Mouse (Mus musculus): ENCODE results near the gene Slc18a2. TPM values are rescaled to one million over a fixed set of nuclear protein-coding genes. Genes with fewer than 3 reads are reported as not detected.

Slc18a2 gene
- polyA plus RNA-seq (2015; fragmentation: Nextera tagmentation; extraction: Ambion mirVana) = 12.2 and 13.5 TPM in 2 replicates

- Histone ChIP-seq H3K4me3 (replicated peaks; ENCODE audit: low read length) (peak within 1 kb of the TSS; percentile 47), H3K36me3 (ENCODE audit: control insufficient read depth, insufficient read depth, low read length) (no peaks in the 10 kb centered on the region), H3K9me3 (replicated peaks; ENCODE audit: control insufficient read depth, low read length) (peaks cover 6% of the 10 kb centered on the region; the same call in 1 of the 2 replicates), H3K4me1 (ENCODE audit: control insufficient read depth, insufficient read depth, low read length) (no peaks in the 10 kb centered on the region), H3K27me3 (ENCODE audit: control insufficient read depth, insufficient read depth, low read length) (peaks cover 3% of the 10 kb centered on the region; the same call in 1 of the 2 replicates), H3K27ac (ENCODE audit: low read length) (no peak within 1 kb of the TSS), H3K9ac (ENCODE audit: low read length) (peak within 1 kb of the TSS; percentile 59), H3K4me2 (ENCODE audit: low read depth, low read length) (peak within 1 kb of the TSS; percentile 65)
- 1% methylated on average over 54 of the region's 55 CpGs for WGBS
- ATAC-seq (ENCODE audit: insufficient read depth, low FRiP score) = peak; percentile 77; the same call in 1 of the 2 replicates
Measured at GRCm38 (mm10) chr19:59260718-59261442, at the start of gene Slc18a2. Slc18a2 (plus strand) TSS chr19:59260896.

- 70% methylated on average over 3 of the region's 3 CpGs for WGBS
- H3K9me3 ChIP-seq (replicated peaks; ENCODE audit: control insufficient read depth, low read length) = no peaks in the 10 kb centered on the region
- H3K4me2 ChIP-seq (ENCODE audit: low read depth, low read length) = no peak overlapping the region
- H3K27me3 ChIP-seq (ENCODE audit: control insufficient read depth, insufficient read depth, low read length) = no peaks in the 10 kb centered on the region
- no peak overlapping the region for H3K27ac ChIP-seq (ENCODE audit: low read length)
- no peak overlapping the region for H3K9ac ChIP-seq (ENCODE audit: low read length)
- ATAC-seq (ENCODE audit: insufficient read depth, low FRiP score) = no peak
- H3K4me3 ChIP-seq (replicated peaks; ENCODE audit: low read length) = no peak overlapping the region
- no peaks in the 10 kb centered on the region; the same call in 1 of the 2 replicates for H3K4me1 ChIP-seq (ENCODE audit: control insufficient read depth, insufficient read depth, low read length)
- H3K36me3 ChIP-seq (ENCODE audit: control insufficient read depth, insufficient read depth, low read length) = no peaks in the 10 kb centered on the region
Measured at GRCm38 (mm10) chr19:59216891-59217290, 43.8 kb upstream of the Slc18a2 start.

GRCm38 (mm10) chr19:59218991-59219390, 41.7 kb upstream of the Slc18a2 start, which contains the start of gene Kcnk18:
Kcnk18 (plus strand) TSS chr19:59219214.
- Histone ChIP-seq H3K4me3 (replicated peaks; ENCODE audit: low read length) (no peak within 1 kb of the TSS), H3K4me2 (ENCODE audit: low read depth, low read length) (no peak within 1 kb of the TSS), H3K4me1 (ENCODE audit: control insufficient read depth, insufficient read depth, low read length) (no peaks in the 10 kb centered on the region; the same call in 1 of the 2 replicates), H3K27me3 (ENCODE audit: control insufficient read depth, insufficient read depth, low read length) (no peaks in the 10 kb centered on the region), H3K9me3 (replicated peaks; ENCODE audit: control insufficient read depth, low read length) (no peaks in the 10 kb centered on the region), H3K27ac (ENCODE audit: low read length) (no peak within 1 kb of the TSS), H3K36me3 (ENCODE audit: control insufficient read depth, insufficient read depth, low read length) (no peaks in the 10 kb centered on the region), H3K9ac (ENCODE audit: low read length) (no peak within 1 kb of the TSS)
- no peak for ATAC-seq (ENCODE audit: insufficient read depth, low FRiP score)
- 74% methylated on average over 8 of the region's 8 CpGs for WGBS

GRCm38 (mm10) chr19:59221131-59221530, 39.6 kb upstream of the Slc18a2 start:
- no peak overlapping the region for H3K4me3 ChIP-seq (replicated peaks; ENCODE audit: low read length)
- H3K36me3 ChIP-seq (ENCODE audit: control insufficient read depth, insufficient read depth, low read length) = no peaks in the 10 kb centered on the region
- H3K9ac ChIP-seq (ENCODE audit: low read length) = no peak overlapping the region
- no peak overlapping the region for H3K4me2 ChIP-seq (ENCODE audit: low read depth, low read length)
- no peak for ATAC-seq (ENCODE audit: insufficient read depth, low FRiP score)
- no peaks in the 10 kb centered on the region for H3K9me3 ChIP-seq (replicated peaks; ENCODE audit: control insufficient read depth, low read length)
- 62% methylated on average over 3 of the region's 3 CpGs for WGBS
- H3K27ac ChIP-seq (ENCODE audit: low read length) = no peak overlapping the region
- H3K27me3 ChIP-seq (ENCODE audit: control insufficient read depth, insufficient read depth, low read length) = no peaks in the 10 kb centered on the region
- no peaks in the 10 kb centered on the region; the same call in 1 of the 2 replicates for H3K4me1 ChIP-seq (ENCODE audit: control insufficient read depth, insufficient read depth, low read length)

- H3K4me1 ChIP-seq (ENCODE audit: control insufficient read depth, insufficient read depth, low read length) = no peaks in the 10 kb centered on the region
- ATAC-seq (ENCODE audit: insufficient read depth, low FRiP score) = no peak
- H3K27ac ChIP-seq (ENCODE audit: low read length) = no peak overlapping the region
- H3K36me3 ChIP-seq (ENCODE audit: control insufficient read depth, insufficient read depth, low read length) = no peaks in the 10 kb centered on the region
- WGBS = 63% methylated on average over 3 of the region's 3 CpGs
- no peak overlapping the region for H3K4me2 ChIP-seq (ENCODE audit: low read depth, low read length)
- no peaks in the 10 kb centered on the region for H3K9me3 ChIP-seq (replicated peaks; ENCODE audit: control insufficient read depth, low read length)
- no peak overlapping the region for H3K4me3 ChIP-seq (replicated peaks; ENCODE audit: low read length)
- no peak overlapping the region for H3K9ac ChIP-seq (ENCODE audit: low read length)
- H3K27me3 ChIP-seq (ENCODE audit: control insufficient read depth, insufficient read depth, low read length) = no peaks in the 10 kb centered on the region
Measured at GRCm38 (mm10) chr19:59228376-59228775, 32.3 kb upstream of the Slc18a2 start.

GRCm38 (mm10) chr19:59232786-59233185, 27.9 kb upstream of the Slc18a2 start:
- Histone ChIP-seq H3K36me3 (ENCODE audit: control insufficient read depth, insufficient read depth, low read length) (no peaks in the 10 kb centered on the region), H3K27me3 (ENCODE audit: control insufficient read depth, insufficient read depth, low read length) (no peaks in the 10 kb centered on the region), H3K9ac (ENCODE audit: low read length) (no peak overlapping the region), H3K4me2 (ENCODE audit: low read depth, low read length) (no peak overlapping the region), H3K4me3 (replicated peaks; ENCODE audit: low read length) (no peak overlapping the region), H3K9me3 (replicated peaks; ENCODE audit: control insufficient read depth, low read length) (no peaks in the 10 kb centered on the region), H3K4me1 (ENCODE audit: control insufficient read depth, insufficient read depth, low read length) (no peaks in the 10 kb centered on the region), H3K27ac (ENCODE audit: low read length) (no peak overlapping the region)
- 66% methylated on average over 5 of the region's 5 CpGs for WGBS
- ATAC-seq (ENCODE audit: insufficient read depth, low FRiP score) = no peak

- ATAC-seq (ENCODE audit: insufficient read depth, low FRiP score) = no peak
- WGBS = 78% methylated on average over 18 of the region's 18 CpGs
- no peaks in the 10 kb centered on the region for H3K36me3 ChIP-seq (ENCODE audit: control insufficient read depth, insufficient read depth, low read length)
Measured at GRCm38 (mm10) chr19:59235001-59235400, 25.7 kb upstream of the Slc18a2 start.

GRCm38 (mm10) chr19:59236046-59236445, 24.6 kb upstream of the Slc18a2 start:
- H3K27me3 ChIP-seq (ENCODE audit: control insufficient read depth, insufficient read depth, low read length) = no peaks in the 10 kb centered on the region
- 76% methylated on average over 6 of the region's 6 CpGs for WGBS
- H3K9ac ChIP-seq (ENCODE audit: low read length) = no peak overlapping the region
- H3K36me3 ChIP-seq (ENCODE audit: control insufficient read depth, insufficient read depth, low read length) = no peaks in the 10 kb centered on the region
- no peak overlapping the region for H3K27ac ChIP-seq (ENCODE audit: low read length)
- H3K4me1 ChIP-seq (ENCODE audit: control insufficient read depth, insufficient read depth, low read length) = no peaks in the 10 kb centered on the region
- H3K9me3 ChIP-seq (replicated peaks; ENCODE audit: control insufficient read depth, low read length) = no peaks in the 10 kb centered on the region
- no peak overlapping the region for H3K4me2 ChIP-seq (ENCODE audit: low read depth, low read length)
- no peak overlapping the region for H3K4me3 ChIP-seq (replicated peaks; ENCODE audit: low read length)
- ATAC-seq (ENCODE audit: insufficient read depth, low FRiP score) = 0 out of 2 replicates have a peak, but pooled peaks have one; percentile 27

More at GRCm38 (mm10) chr19:59235001-59235400, 25.7 kb upstream of the Slc18a2 start:
- Histone ChIP-seq H3K4me2 (ENCODE audit: low read depth, low read length) (no peak overlapping the region), H3K9me3 (replicated peaks; ENCODE audit: control insufficient read depth, low read length) (no peaks in the 10 kb centered on the region), H3K27ac (ENCODE audit: low read length) (no peak overlapping the region), H3K4me1 (ENCODE audit: control insufficient read depth, insufficient read depth, low read length) (no peaks in the 10 kb centered on the region), H3K27me3 (ENCODE audit: control insufficient read depth, insufficient read depth, low read length) (no peaks in the 10 kb centered on the region), H3K9ac (ENCODE audit: low read length) (no peak overlapping the region), H3K4me3 (replicated peaks; ENCODE audit: low read length) (no peak overlapping the region)

- Histone ChIP-seq H3K36me3 (ENCODE audit: control insufficient read depth, insufficient read depth, low read length) (no peaks in the 10 kb centered on the region), H3K4me1 (ENCODE audit: control insufficient read depth, insufficient read depth, low read length) (no peaks in the 10 kb centered on the region), H3K9me3 (replicated peaks; ENCODE audit: control insufficient read depth, low read length) (no peaks in the 10 kb centered on the region), H3K4me2 (ENCODE audit: low read depth, low read length) (no peak overlapping the region), H3K27ac (ENCODE audit: low read length) (no peak overlapping the region), H3K27me3 (ENCODE audit: control insufficient read depth, insufficient read depth, low read length) (no peaks in the 10 kb centered on the region), H3K4me3 (replicated peaks; ENCODE audit: low read length) (no peak overlapping the region), H3K9ac (ENCODE audit: low read length) (no peak overlapping the region)
- 71% methylated on average over 3 of the region's 3 CpGs for WGBS
- no peak for ATAC-seq (ENCODE audit: insufficient read depth, low FRiP score)
Measured at GRCm38 (mm10) chr19:59238630-59239029, 22.1 kb upstream of the Slc18a2 start.
